Mouse (Mus musculus): ENCODE measurements around the gene Ccdc180. TPM values are rescaled to one million over a fixed set of nuclear protein-coding genes. Genes with fewer than 3 reads are reported as not detected.

Ccdc180 gene
- polyA plus RNA-seq, 1 experiment from 2014 or later: not detected

- CTCF ChIA-PET: no interaction called here
- DNase-seq (ENCODE audit: low read depth, low spot score) (no peak), ATAC-seq (no peak)
- POLR2A ChIA-PET: no interaction called here
- peaks cover 3% of the 10 kb centered on the region for H3K27me3 ChIP-seq
- no peak for TF ChIP-seq CTCF (IDR thresholded peaks at IDR 0.05)
- in situ Hi-C loops (cut with MboI; ENCODE audit: low pct_unique_long_range_greater_than_20kb): no loop called here
Observed at GRCm38 (mm10) chr4:45911876-45912275, 21.8 kb downstream of the Ccdc180 start.

DNA sequence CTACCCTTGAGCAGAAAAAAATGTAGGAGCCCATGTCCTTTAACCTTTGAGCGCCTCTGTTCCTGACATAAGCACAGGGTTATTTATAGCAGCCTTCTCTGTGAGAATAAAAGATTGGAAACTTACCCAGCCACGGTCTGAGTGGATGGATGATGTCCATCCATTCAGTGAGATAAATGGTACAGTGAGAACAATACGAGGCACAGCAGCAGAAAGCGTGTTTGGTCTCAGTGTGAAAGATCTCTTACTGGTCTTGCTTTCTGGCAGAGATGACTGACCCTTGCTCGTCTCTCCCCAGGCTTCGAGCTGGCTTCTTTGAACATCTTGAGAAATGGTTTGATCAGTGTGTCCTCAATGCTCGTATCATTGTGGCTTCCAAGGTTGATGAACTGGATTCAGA lies 27.0 kb downstream of the Ccdc180 start:
- POLR2A ChIA-PET: no interaction called here
- in situ Hi-C loops (cut with MboI; ENCODE audit: low pct_unique_long_range_greater_than_20kb): no loop called here
- no peak for TF ChIP-seq CTCF (IDR thresholded peaks at IDR 0.05)

DNA sequence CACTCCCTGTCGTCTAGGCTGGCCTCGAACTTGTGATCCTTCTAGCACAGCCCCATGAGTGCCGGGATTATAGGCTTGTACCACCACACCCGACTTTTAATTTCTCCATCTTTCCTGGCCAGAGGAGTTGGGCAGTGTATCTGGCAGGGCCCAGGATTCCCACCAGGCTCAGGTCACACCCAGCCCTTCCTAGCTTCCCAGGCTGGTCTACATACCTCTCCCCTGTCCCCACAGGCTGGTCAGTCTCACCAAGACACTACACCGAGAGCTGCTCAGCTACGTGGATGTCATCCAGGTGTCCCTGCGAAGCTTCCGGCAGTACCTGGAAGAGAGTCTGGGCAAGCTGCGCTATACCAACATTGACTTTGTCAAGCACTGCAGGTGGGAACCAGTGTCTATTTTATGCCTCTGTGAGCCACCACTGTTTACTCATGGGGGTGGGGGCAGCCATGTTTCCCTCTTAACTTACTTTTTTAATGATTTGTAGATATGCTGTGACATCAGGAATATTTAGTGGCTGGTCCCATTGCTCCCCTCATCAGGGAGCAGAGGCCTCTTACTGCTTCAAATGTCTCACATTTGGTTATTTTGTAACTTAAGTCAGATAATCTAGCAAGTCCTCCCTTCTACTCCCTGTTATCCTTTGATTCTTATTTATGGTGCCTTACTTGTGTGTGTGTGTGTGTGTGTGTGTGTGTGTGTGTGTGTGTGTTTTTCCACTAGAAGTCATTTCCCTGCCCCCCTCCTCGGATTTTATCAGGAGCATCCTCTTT lies 31.7 kb downstream of the Ccdc180 start:
- in situ Hi-C loops (cut with MboI; ENCODE audit: low pct_unique_long_range_greater_than_20kb): no loop called here
- DNase-seq (ENCODE audit: low read depth, low spot score) (no peak), ATAC-seq (no peak)
- peaks cover 9% of the 10 kb centered on the region for H3K27me3 ChIP-seq
- TF ChIP-seq CTCF (IDR thresholded peaks at IDR 0.05): no peak
- POLR2A ChIA-PET: no interaction called here
- CTCF ChIA-PET: no interaction called here

More for the DNA sequence above, 27.0 kb downstream of the Ccdc180 start:
- CTCF ChIA-PET: no interaction called here
- DNase-seq (ENCODE audit: low read depth, low spot score): no peak
- H3K27me3 ChIP-seq: peaks cover 12% of the 10 kb centered on the region
- no peak for ATAC-seq

GRCm38 (mm10) chr4:45924011-45924410 lies 33.9 kb downstream of the Ccdc180 start:
- POLR2A ChIA-PET: no interaction called here

DNA sequence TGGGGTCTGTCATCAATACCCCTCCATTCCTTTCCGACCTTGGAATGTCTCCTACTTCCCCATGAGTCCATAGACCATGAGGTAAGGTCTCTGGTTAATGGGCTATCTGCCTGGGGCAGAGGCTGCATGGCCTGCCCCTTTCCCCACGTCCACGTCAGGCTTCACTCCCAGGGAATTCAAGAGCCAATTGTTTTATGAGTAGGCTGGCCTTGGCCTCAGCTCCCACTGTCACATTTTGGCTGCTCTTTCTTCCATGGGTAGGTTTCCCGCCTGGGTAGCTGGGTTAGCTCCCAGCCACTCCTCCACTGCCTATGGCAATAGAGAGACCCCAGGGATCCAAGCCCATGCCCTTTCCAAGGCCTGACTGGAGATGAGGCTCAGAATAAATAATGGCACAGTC lies 38.5 kb downstream of the Ccdc180 start:
- TF ChIP-seq CTCF (IDR thresholded peaks at IDR 0.05): no peak
- no peak for DNase-seq (ENCODE audit: low read depth, low spot score)
- in situ Hi-C loops (cut with MboI; ENCODE audit: low pct_unique_long_range_greater_than_20kb): no loop called here
- CTCF ChIA-PET: no interaction called here
- POLR2A ChIA-PET: no interaction called here
- ATAC-seq: no peak
- no peaks in the 10 kb centered on the region for H3K27me3 ChIP-seq

More at GRCm38 (mm10) chr4:45924011-45924410, 33.9 kb downstream of the Ccdc180 start:
- CTCF ChIA-PET: no interaction called here
- DNase-seq (ENCODE audit: low read depth, low spot score) (no peak), ATAC-seq (no peak)
- H3K27me3 ChIP-seq: peaks cover 2% of the 10 kb centered on the region
- TF ChIP-seq CTCF (IDR thresholded peaks at IDR 0.05): no peak
- in situ Hi-C loops (cut with MboI; ENCODE audit: low pct_unique_long_range_greater_than_20kb): no loop called here

GRCm38 (mm10) chr4:45941628-45942044 lies 51.5 kb downstream of the Ccdc180 start:
- no peak for TF ChIP-seq CTCF (IDR thresholded peaks at IDR 0.05)
- ATAC-seq: no peak
- no peaks in the 10 kb centered on the region for H3K27me3 ChIP-seq
- no peak for DNase-seq (ENCODE audit: low read depth, low spot score)
- ChIA-PET POLR2A (no interaction called here), CTCF (interaction anchor here (1.7 kb wide), 1 partner anchor 26 kb away, joined by 5 read pairs; no protein-coding TSS in a partner anchor)
- in situ Hi-C loops (cut with MboI; ENCODE audit: low pct_unique_long_range_greater_than_20kb): loop anchor here (5.0 kb wide), 1 partner anchor 181 kb away; no protein-coding TSS in a partner anchor

DNA sequence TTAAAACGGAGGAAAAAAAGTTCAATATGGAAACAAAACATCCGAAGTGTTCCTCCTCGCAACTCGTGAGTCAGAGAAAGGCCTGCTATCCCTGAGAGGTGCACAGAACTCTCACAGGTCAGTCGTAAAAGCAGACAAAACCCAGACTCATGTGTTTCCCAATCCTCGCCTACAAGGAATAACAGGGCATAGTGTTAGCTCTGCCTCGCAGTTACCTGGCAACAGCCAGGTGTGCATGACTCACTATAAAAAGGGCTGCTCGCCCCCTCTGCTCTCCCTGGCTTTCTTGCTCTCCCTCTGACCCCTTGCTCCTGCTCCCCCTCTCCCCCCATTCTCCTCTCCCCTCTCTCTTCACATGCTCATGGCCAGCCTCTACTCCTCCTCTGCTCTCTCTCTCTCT lies 57.6 kb downstream of the Ccdc180 start:
- ChIA-PET POLR2A (no interaction called here), CTCF (no interaction called here)
- TF ChIP-seq CTCF (IDR thresholded peaks at IDR 0.05): no peak
- ATAC-seq (no peak), DNase-seq (ENCODE audit: low read depth, low spot score) (no peak)
- no peaks in the 10 kb centered on the region for H3K27me3 ChIP-seq
- in situ Hi-C loops (cut with MboI; ENCODE audit: low pct_unique_long_range_greater_than_20kb): no loop called here

GRCm38 (mm10) chr4:45949109-45949848 lies 59.2 kb downstream of the Ccdc180 start:
- H3K27me3 ChIP-seq: no peaks in the 10 kb centered on the region
- TF ChIP-seq CTCF (IDR thresholded peaks at IDR 0.05): no peak
- ChIA-PET POLR2A (no interaction called here), CTCF (no interaction called here)
- in situ Hi-C loops (cut with MboI; ENCODE audit: low pct_unique_long_range_greater_than_20kb): no loop called here
- DNase-seq (ENCODE audit: low read depth, low spot score): no peak
- peak; percentile 62 for ATAC-seq

DNA sequence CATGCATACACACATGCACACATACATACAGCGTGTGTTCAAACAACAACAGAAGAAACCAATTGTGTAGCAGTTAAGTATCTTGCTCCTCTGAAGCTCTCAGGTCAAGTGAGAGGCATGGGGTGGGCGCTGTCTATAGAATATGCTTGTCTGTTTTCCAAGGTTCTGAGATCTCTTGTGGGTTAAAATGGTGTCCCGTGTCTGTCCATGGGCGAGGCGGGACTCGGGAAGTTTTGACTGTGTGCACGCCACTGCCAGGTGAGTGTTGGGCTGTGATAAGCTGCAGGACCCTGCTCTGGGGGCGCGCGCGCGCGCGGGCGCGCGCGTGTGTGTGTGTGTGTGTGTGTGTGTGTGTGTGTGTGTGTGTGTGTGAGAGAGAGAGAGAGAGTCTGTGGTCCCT lies 61.7 kb downstream of the Ccdc180 start:
- ChIA-PET CTCF (no interaction called here), POLR2A (no interaction called here)
- no peaks in the 10 kb centered on the region for H3K27me3 ChIP-seq
- in situ Hi-C loops (cut with MboI; ENCODE audit: low pct_unique_long_range_greater_than_20kb): no loop called here
- no peak for DNase-seq (ENCODE audit: low read depth, low spot score)
- no peak for ATAC-seq
- no peak for TF ChIP-seq CTCF (IDR thresholded peaks at IDR 0.05)

GRCm38 (mm10) chr4:45953025-45953919 lies 63.2 kb downstream of the Ccdc180 start:
- DNase-seq (ENCODE audit: low read depth, low spot score): no peak
- in situ Hi-C loops (cut with MboI; ENCODE audit: low pct_unique_long_range_greater_than_20kb): no loop called here
- ChIA-PET POLR2A (no interaction called here), CTCF (no interaction called here)
- ATAC-seq: no peak
- TF ChIP-seq CTCF (IDR thresholded peaks at IDR 0.05): no peak
- no peaks in the 10 kb centered on the region for H3K27me3 ChIP-seq

Data from Patski (cell line).